Mouse (Mus musculus): ENCODE data around the gene AC109138.7. TPM values are rescaled to one million over a fixed set of nuclear protein-coding genes. Genes with fewer than 3 reads are reported as not detected.

AC109138.7 gene
- total RNA-seq, 2 experiments from 2014 or later: not detected

- intact Hi-C loops (cut with DNase I): no loop called here
- no peak for DNase-seq (ENCODE audit: low spot score)
Observed at GRCm38 (mm10) chr19:4270972-4271371, 56.8 kb downstream of the AC109138.7 start.

GRCm38 (mm10) chr19:4279487-4279886, 65.3 kb downstream of the AC109138.7 start:
- intact Hi-C loops (cut with DNase I): no loop called here
- no peak for DNase-seq (ENCODE audit: low spot score)

GRCm38 (mm10) chr19:4280425-4280824, 66.3 kb downstream of the AC109138.7 start:
- no peak for DNase-seq (ENCODE audit: low spot score)
- intact Hi-C loops (cut with DNase I): no loop called here

Small RNAs within 50 kb of the gene (microRNA-seq; reads per million reads assigned to microRNA genes)
- gene Gm26115 (not detected), gene Mir6985 (1.1 reads per million)

Other genes with a start within 250 kb of the AC109138.7 start
- under 1 TPM; 0.14 to 0.23 TPM for gene Aldh3b2, start 242.0 kb upstream of the AC109138.7 start, total RNA-seq (2021)
- gene Acy3, start 227.8 kb upstream of the AC109138.7 start, total RNA-seq (2021): 10 to 100 TPM; 20.3 to 21.5 TPM
- not detected for gene Tbx10, start 221.6 kb upstream of the AC109138.7 start, total RNA-seq (2021)
- 100 to 1,000 TPM; 109 to 118 TPM for gene Nudt8, start 213.8 kb upstream of the AC109138.7 start, total RNA-seq (2021)
- gene Gm49405, start 213.7 kb upstream of the AC109138.7 start, total RNA-seq (2021): 1 to 10 TPM; 2.0 to 2.2 TPM
- gene Doc2g, start 211.0 kb upstream of the AC109138.7 start, total RNA-seq (2021): 100 to 1,000 TPM; 148 to 152 TPM
- 1,000 to 10,000 TPM; 1,136 to 1,167 TPM for gene Ndufv1, start 201.6 kb upstream of the AC109138.7 start, total RNA-seq (2021)
- 100 to 1,000 TPM; 321 to 327 TPM for gene Gstp1, start 176.4 kb upstream of the AC109138.7 start, total RNA-seq (2021)
- 100 to 1,000 TPM in 1 of 2 experiments, 10 to 100 TPM in 1; 87.8 to 116 TPM for gene Gstp2, start 168.3 kb upstream of the AC109138.7 start, total RNA-seq (2021)
- not detected for gene Gstp3, start 154.8 kb upstream of the AC109138.7 start, total RNA-seq (2021)
- not detected for gene Cabp2, start 132.8 kb upstream of the AC109138.7 start, total RNA-seq (2021)
- gene Cdk2ap2, start 117.2 kb upstream of the AC109138.7 start, total RNA-seq (2021): 10 to 100 TPM; 36.6 to 45.1 TPM
- 10 to 100 TPM; 20.8 to 22.1 TPM for gene Pitpnm1, start 114.4 kb upstream of the AC109138.7 start, total RNA-seq (2021)
- 10 to 100 TPM; 54.2 to 56.8 TPM for gene Aip, start 88.5 kb upstream of the AC109138.7 start, total RNA-seq (2021)
- not detected for gene Gpr152, start 74.6 kb upstream of the AC109138.7 start, total RNA-seq (2021)
- under 1 TPM in 1 of 2 experiments, not detected in 1; 0.31 TPM for gene Cabp4, start 70.3 kb upstream of the AC109138.7 start, total RNA-seq (2021)
- 10 to 100 TPM; 53.4 to 57.6 TPM for gene Coro1b, start 65.7 kb upstream of the AC109138.7 start, total RNA-seq (2021)
- 1 to 10 TPM in 1 of 2 experiments, under 1 TPM in 1; 0.94 to 1.5 TPM for gene Ptprcap, start 60.8 kb upstream of the AC109138.7 start, total RNA-seq (2021)
- 10 to 100 TPM; 16.5 to 16.8 TPM for gene Rps6kb2, start 51.0 kb upstream of the AC109138.7 start, total RNA-seq (2021)
- gene Carns1, start 38.9 kb upstream of the AC109138.7 start, total RNA-seq (2021): 10 to 100 TPM; 33.5 to 34.1 TPM
- 1 to 10 TPM; 9.2 to 9.3 TPM for gene Tbc1d10c, start 23.1 kb upstream of the AC109138.7 start, total RNA-seq (2021)
- gene Ppp1ca, start 22.3 kb upstream of the AC109138.7 start, total RNA-seq (2021): 100 to 1,000 TPM; 337 TPM
- 1 to 10 TPM; 5.3 to 5.8 TPM for gene Rad9a, start 12.7 kb upstream of the AC109138.7 start, total RNA-seq (2021)
- 1 to 10 TPM in 1 of 2 experiments, under 1 TPM in 1; 0.94 to 2.0 TPM for gene Clcf1, start 119 bp upstream of the AC109138.7 start, total RNA-seq (2021)
- gene Pold4, start 17.5 kb downstream of the AC109138.7 start, total RNA-seq (2021): 10 to 100 TPM in 1 of 2 experiments, 1 to 10 TPM in 1; 9.7 to 11.1 TPM
- 1 to 10 TPM; 5.8 to 6.6 TPM for gene Ssh3, start 54.8 kb downstream of the AC109138.7 start, total RNA-seq (2021)
- gene Ankrd13d, start 68.8 kb downstream of the AC109138.7 start, total RNA-seq (2021): 1 to 10 TPM; 1.2 to 1.5 TPM
- 10 to 100 TPM; 49.3 to 57.9 TPM for gene Grk2, start 91.9 kb downstream of the AC109138.7 start, total RNA-seq (2021)
- 10 to 100 TPM; 35.3 to 44.0 TPM for gene Kdm2a, start 183.9 kb downstream of the AC109138.7 start, total RNA-seq (2021)
- gene Rhod, start 225.1 kb downstream of the AC109138.7 start, total RNA-seq (2021): 1 to 10 TPM; 4.6 to 6.4 TPM

Measured in heart, postnatal 25 days (tissue).